Mouse (Mus musculus): ENCODE measurements around the gene Grtp1.
A peak's percentile ranks its signal among the peaks of the same experiment; 100 is the strongest.

Grtp1 gene

GRCm38 (mm10) chr8:13200301-13201012, at the start of gene Grtp1:
Gene Grtp1 (minus strand): TSS chr8:13200620.
- DNase-seq (ENCODE audit: low spot score), result peak; percentile 44

GRCm38 (mm10) chr8:13244343-13244880, 44.0 kb upstream of the Grtp1 start:
- DNase-seq (ENCODE audit: low spot score), result no peak

GRCm38 (mm10) chr8:13242985-13243870, 42.8 kb upstream of the Grtp1 start:
- no peak for DNase-seq (ENCODE audit: low spot score)

- DNase-seq (ENCODE audit: low spot score), result no peak
Measured at GRCm38 (mm10) chr8:13240691-13241090, 40.3 kb upstream of the Grtp1 start.

- no peak for DNase-seq (ENCODE audit: low spot score)
Measured at GRCm38 (mm10) chr8:13240055-13240454, 39.6 kb upstream of the Grtp1 start.

- no peak for DNase-seq (ENCODE audit: low spot score)
Measured at GRCm38 (mm10) chr8:13234803-13235202, 34.4 kb upstream of the Grtp1 start.

GRCm38 (mm10) chr8:13230471-13230870, 30.1 kb upstream of the Grtp1 start:
- DNase-seq (ENCODE audit: low spot score), result no peak

GRCm38 (mm10) chr8:13229802-13230201, 29.4 kb upstream of the Grtp1 start:
- no peak for DNase-seq (ENCODE audit: low spot score)

GRCm38 (mm10) chr8:13228923-13229610, 28.6 kb upstream of the Grtp1 start:
- DNase-seq (ENCODE audit: low spot score), result no peak

GRCm38 (mm10) chr8:13227184-13227583, 26.8 kb upstream of the Grtp1 start:
- no peak for DNase-seq (ENCODE audit: low spot score)

GRCm38 (mm10) chr8:13226288-13226687, 25.9 kb upstream of the Grtp1 start:
- DNase-seq (ENCODE audit: low spot score), result no peak

- no peak for DNase-seq (ENCODE audit: low spot score)
Measured at GRCm38 (mm10) chr8:13224426-13224825, 24.0 kb upstream of the Grtp1 start.

- DNase-seq (ENCODE audit: low spot score), result no peak
Measured at GRCm38 (mm10) chr8:13218441-13218840, 18.0 kb upstream of the Grtp1 start.

- no peak for DNase-seq (ENCODE audit: low spot score)
Measured at GRCm38 (mm10) chr8:13217986-13218385, 17.6 kb upstream of the Grtp1 start.

GRCm38 (mm10) chr8:13217093-13217492, 16.7 kb upstream of the Grtp1 start:
- no peak for DNase-seq (ENCODE audit: low spot score)

GRCm38 (mm10) chr8:13216386-13216785, 16.0 kb upstream of the Grtp1 start:
- DNase-seq (ENCODE audit: low spot score), result no peak

- peak; percentile 76 for DNase-seq (ENCODE audit: low spot score)
Measured at GRCm38 (mm10) chr8:13213479-13214268, 13.3 kb upstream of the Grtp1 start.

- no peak for DNase-seq (ENCODE audit: low spot score)
Measured at GRCm38 (mm10) chr8:13209770-13210169, 9.3 kb upstream of the Grtp1 start.

- no peak for DNase-seq (ENCODE audit: low spot score)
Measured at GRCm38 (mm10) chr8:13208627-13209355, 8.4 kb upstream of the Grtp1 start.

- no peak for DNase-seq (ENCODE audit: low spot score)
Measured at GRCm38 (mm10) chr8:13206290-13206689, 5.9 kb upstream of the Grtp1 start.

- no peak for DNase-seq (ENCODE audit: low spot score)
Measured at GRCm38 (mm10) chr8:13205311-13205710, 4.9 kb upstream of the Grtp1 start.
